14 mouse cellular contexts compared by ENCODE assay signal in genomic region chr10:117103854-117104598, GRCm38 (mm10). TPM values are rescaled to one million over a fixed set of nuclear protein-coding genes. Genes with fewer than 3 reads are reported as not detected.
A peak's percentile ranks its signal among the peaks of the same experiment; 100 is the strongest.
DNase-seq lines count a peak whose midpoint lies in the region; ATAC-seq and TF ChIP-seq lines count a peak whose summit lies in the region.
"Had no signal": no experiment of that assay in that cellular context is flagged by ENCODE, and none has a peak within 500 bp of the region (broad histone marks: within the 10 kb centered on the region; RNA-seq: fewer than 3 reads in every experiment).

No protein-coding gene starts in this region.

- H3K4me3 ChIP-seq in lung, embryonic 15.5 days, result no peak overlapping the region
- H3K4me3 ChIP-seq in intestine, postnatal 0 days (ENCODE audit: low read depth, low read length), result no peak overlapping the region
- H3K4me3 ChIP-seq in gastrocnemius, adult 2 months, result no peak overlapping the region

- peak; percentile 53; the same call in 1 of the 2 replicates for ATAC-seq in lung, embryonic 15.5 days (ENCODE audit: borderline replicate concordance, extremely low read depth, low FRiP score, low TSS enrichment)
- peak; percentile 89 for ATAC-seq in activated CD4-positive, CD25-positive, alpha-beta regulatory T cell, adult 4 months
- 0 out of 2 replicates have a peak, but pooled peaks have one; percentile 19 for ATAC-seq in intestine, postnatal 0 days
- ATAC-seq: forebrain, postnatal 0 days had no signal

- intact Hi-C loops in gastrocnemius, adult 2 months (cut with DNase I), result no loop called here

- no peak for TF ChIP-seq CTCF in intestine, postnatal 0 days (IDR thresholded peaks at IDR 0.05; ENCODE audit: low read depth)
- TF ChIP-seq CTCF in gastrocnemius, adult 2 months (IDR thresholded peaks at IDR 0.05), result no peak

- no peak for DNase-seq in lung, postnatal 10 days
- DNase-seq in splenic B cell, adult 2 months (ENCODE audit: low read depth, low spot score), result peak; percentile 15
- no peak for DNase-seq in spleen, postnatal 14 days (ENCODE audit: low spot score in 2 of 2)
- DNase-seq in gastrocnemius, adult 2 months, result no peak
- DNase-seq: cerebellum, postnatal 14 days; forebrain, postnatal 0 days; spleen, adult 18-20 months had no signal

- H3K27ac ChIP-seq in lung, embryonic 15.5 days, result no peak overlapping the region
- no peak overlapping the region for H3K27ac ChIP-seq in intestine, postnatal 0 days (ENCODE audit: low read depth, low read length)
- H3K27ac ChIP-seq in gastrocnemius, adult 2 months, result no peak overlapping the region

- no peak overlapping the region for H3K9ac ChIP-seq in lung, embryonic 15.5 days
- no peak overlapping the region for H3K9ac ChIP-seq in intestine, postnatal 0 days (ENCODE audit: low read depth, low read length)
- H3K9ac ChIP-seq: forebrain, postnatal 0 days had no signal

- peaks cover 25% of the 10 kb centered on the region for H3K4me1 ChIP-seq in lung, embryonic 15.5 days
- peaks cover 4% of the 10 kb centered on the region; the same call in 1 of the 2 replicates for H3K4me1 ChIP-seq in intestine, postnatal 0 days (replicated peaks; ENCODE audit: control insufficient read depth, insufficient read depth, low read length)

- no peaks in the 10 kb centered on the region for H3K9me3 ChIP-seq in lung, embryonic 15.5 days
- H3K9me3 ChIP-seq in intestine, postnatal 0 days (ENCODE audit: control insufficient read depth), result no peaks in the 10 kb centered on the region

- no peak overlapping the region for H3K4me2 ChIP-seq in lung, embryonic 15.5 days
- no peak overlapping the region for H3K4me2 ChIP-seq in intestine, postnatal 0 days (replicated peaks; ENCODE audit: low read depth)
- H3K4me2 ChIP-seq: midbrain, embryonic 11.5 days had no signal

- no peaks in the 10 kb centered on the region for H3K27me3 ChIP-seq in lung, embryonic 15.5 days
- H3K27me3 ChIP-seq in intestine, postnatal 0 days (replicated peaks; ENCODE audit: control insufficient read depth, insufficient read depth, low read length), result no peaks in the 10 kb centered on the region
- H3K27me3 ChIP-seq in splenic B cell, adult 2 months (ENCODE audit: control insufficient read depth, insufficient read depth, low read length, poor library complexity, severe bottlenecking), result no peaks in the 10 kb centered on the region

- no peaks in the 10 kb centered on the region for H3K36me3 ChIP-seq in lung, embryonic 15.5 days
- H3K36me3 ChIP-seq in intestine, postnatal 0 days (ENCODE audit: control insufficient read depth, insufficient read depth), result no peaks in the 10 kb centered on the region
- H3K36me3 ChIP-seq in splenic B cell, adult 2 months (ENCODE audit: control insufficient read depth, insufficient read depth, low read length, poor library complexity, severe bottlenecking), result no peaks in the 10 kb centered on the region

RNA-seq across cellular contexts. Expression of gene Cct2, which starts 40.4 kb away (rescaled TPM):
- polyA plus RNA-seq in lung, embryonic 15.5 days (2015; fragmentation: Nextera tagmentation; extraction: Ambion mirVana), result 235 and 246 TPM in 2 replicates
- 100 to 1,000 TPM; 244 to 245 TPM for polyA plus RNA-seq in activated CD4-positive, CD25-positive, alpha-beta regulatory T cell, adult 4 months (2017; shearing (Covaris generic))
- 112 and 119 TPM in 2 replicates for polyA plus RNA-seq in intestine, postnatal 0 days (2015; fragmentation: Nextera tagmentation; extraction: Ambion mirVana)
- total RNA-seq in gastrocnemius, adult 2 months (2021), result 100 to 1,000 TPM; 112 to 125 TPM

RNA-seq across cellular contexts. Expression of gene Frs2, which starts 44.3 kb away (rescaled TPM):
- 14.5 and 17.4 TPM in 2 replicates for polyA plus RNA-seq in lung, embryonic 15.5 days (2015; fragmentation: Nextera tagmentation; extraction: Ambion mirVana)
- polyA plus RNA-seq in activated CD4-positive, CD25-positive, alpha-beta regulatory T cell, adult 4 months (2017; shearing (Covaris generic)), result 10 to 100 TPM in 1 of 2 experiments, 1 to 10 TPM in 1; 9.9 to 10.1 TPM
- polyA plus RNA-seq in intestine, postnatal 0 days (2015; fragmentation: Nextera tagmentation; extraction: Ambion mirVana), result 17.9 and 18.5 TPM in 2 replicates
- 10 to 100 TPM in 1 of 2 experiments, 1 to 10 TPM in 1; 8.1 to 11.5 TPM for total RNA-seq in gastrocnemius, adult 2 months (2021)

RNA-seq across cellular contexts. Expression of gene Lrrc10, which starts 58.9 kb away (rescaled TPM):
- 0.88 and 1.2 TPM in 2 replicates for polyA plus RNA-seq in lung, embryonic 15.5 days (2015; fragmentation: Nextera tagmentation; extraction: Ambion mirVana)
- polyA plus RNA-seq in activated CD4-positive, CD25-positive, alpha-beta regulatory T cell, adult 4 months (2017; shearing (Covaris generic)), result not detected
- polyA plus RNA-seq in intestine, postnatal 0 days (2015; fragmentation: Nextera tagmentation; extraction: Ambion mirVana), result not detected in 2 replicates
- total RNA-seq in gastrocnemius, adult 2 months (2021), result under 1 TPM in 1 of 2 experiments, not detected in 1; 0.17 TPM
- total RNA-seq: forebrain, postnatal 0 days; liver, adult 2 months had no signal
- polyA plus RNA-seq: embryonic facial prominence, embryonic 14.5 days; forebrain, postnatal 0 days; intestine, embryonic 14.5 days; liver, adult 2 months; midbrain, embryonic 11.5 days had no signal

Comparison
In these comparisons a context has a peak if more than half of its experiments do, and no peak if none do; other contexts are left out.
1. ATAC-seq: peak in every context shown above with its lines; median percentile 89 in activated CD4-positive, CD25-positive, alpha-beta regulatory T cell, adult 4 months; 53 in lung, embryonic 15.5 days; 19 in intestine, postnatal 0 days.